Mouse (Mus musculus) MEL (cell line): ENCODE measurements around the gene Gm14409. TPM values are rescaled to one million over a fixed set of nuclear protein-coding genes. Genes with fewer than 3 reads are reported as not detected.
"Not testable (repeated sequence)": the region's sequence is repeated elsewhere in the genome, so short reads cannot be mapped to it uniquely, and the experiment has no call there.

Experiments used
- DNase-seq: peaks from one replicate; pipeline ENCODE4 v3.0.0; 2011; ENCODE audit warnings: low read depth, low spot score
- H3K27ac ChIP-seq: 2 replicates; pipeline ENCODE4 v1.5.1; 2012; ENCODE audit warnings: low read depth, mild to moderate bottlenecking, control low read depth, low read length, moderate library complexity; ENCODE audit not compliant: control insufficient read depth
- H3K27me3 ChIP-seq, 2 experiments: fragments of 150-350 bp in 1 of 2; sonication (generic) in 1 of 2; 2 replicates each; pipeline ENCODE4 v1.6.1; 2012; ENCODE audit warnings: low read length in 2 of 2, mild to moderate bottlenecking in 2 of 2, improper control_type of control experiment in 1 of 2, moderate library complexity in 1 of 2; ENCODE audit not compliant: insufficient read depth in 2 of 2, control insufficient read depth in 1 of 2
- H3K36me3 ChIP-seq, 2 experiments: 2 replicates each; pipeline ENCODE4 v1.6.1; 2012 to 2014; ENCODE audit warnings: low read length in 2 of 2, improper control_type of control experiment in 1 of 2, inconsistent platforms in 1 of 2, mild to moderate bottlenecking in 1 of 2; ENCODE audit not compliant: insufficient read depth in 2 of 2, control insufficient read depth in 1 of 2
- H3K4me1 ChIP-seq, 2 experiments: fragments of 150-350 bp in 1 of 2; sonication (generic) in 1 of 2; 2 replicates each; pipeline ENCODE4 v1.6.1; 2012; ENCODE audit warnings: low read length in 2 of 2, improper control_type of control experiment in 1 of 2, mild to moderate bottlenecking in 1 of 2; ENCODE audit not compliant: insufficient read depth in 2 of 2, control insufficient read depth in 1 of 2
- H3K4me3 ChIP-seq, 2 experiments: fragments of 150-350 bp in 1 of 2; sonication (generic) in 1 of 2; 2 replicates each; pipeline ENCODE4 v1.5.1; 2012; ENCODE audit warnings: low read depth in 2 of 2, low read length in 2 of 2, mild to moderate bottlenecking in 2 of 2, moderate library complexity in 2 of 2, control low read depth in 1 of 2, improper control_type of control experiment in 1 of 2; ENCODE audit not compliant: control insufficient read depth in 1 of 2, insufficient read depth in 1 of 2
- H3K79me2 ChIP-seq: 2 replicates; pipeline ENCODE4 v1.6.1; 2012; ENCODE audit warnings: mild to moderate bottlenecking, low read length, moderate library complexity; ENCODE audit not compliant: control insufficient read depth, poor library complexity, insufficient read depth
- H3K9ac ChIP-seq: 2 replicates; pipeline ENCODE4 v1.6.1; 2012; ENCODE audit warnings: low read depth, mild to moderate bottlenecking, control low read depth, low read length, moderate library complexity; ENCODE audit not compliant: control insufficient read depth, poor library complexity, severe bottlenecking
- H3K9me3 ChIP-seq: fragments of 150-350 bp; sonication (generic); replicated peaks from 2 replicates; pipeline ENCODE4 v1.6.1; 2012; ENCODE audit warnings: mild to moderate bottlenecking, low read length, improper control_type of control experiment, moderate library complexity; ENCODE audit not compliant: insufficient read depth
- CTCF ChIP-seq, 3 experiments: IDR thresholded peaks in 2 of 3; conservative IDR thresholded peaks in 1 of 3; 2 replicates each; pipeline ENCODE4 v1.5.1; 2011 to 2012; ENCODE audit warnings: low read length in 3 of 3, low read depth in 2 of 3, mild to moderate bottlenecking in 2 of 3, improper control_type of control experiment in 1 of 3, inconsistent platforms in 1 of 3, mixed read lengths in 1 of 3, moderate library complexity in 1 of 3; ENCODE audit not compliant: control insufficient read depth in 1 of 3, insufficient read depth in 1 of 3, poor library complexity in 1 of 3, severe bottlenecking in 1 of 3
- RAD21 ChIP-seq: IDR thresholded peaks from 2 replicates; pipeline ENCODE4 v1.6.1; 2011; ENCODE audit warnings: mild to moderate bottlenecking, low read depth, low read length, improper control_type of control experiment
- SMC3 ChIP-seq: IDR thresholded peaks from 2 replicates; pipeline ENCODE4 v1.6.1; 2011; ENCODE audit warnings: low read depth, low read length, improper control_type of control experiment
- polyA plus RNA-seq, 2 experiments: library from polyadenylated mRNA; stranded (reverse) in 1 of 2; unstranded in 1 of 2; fragments of >175 nt in 1 of 2; fragments of >200 nt in 1 of 2; gene quantifications; 2 replicates each; pipeline versions ENCODE4 v1.2.1 to v1.2.4; 2012; ENCODE audit warnings: low replicate concordance in 2 of 2, low read depth in 1 of 2; ENCODE audit not compliant: insufficient read length in 2 of 2, insufficient read depth in 1 of 2, missing spikeins in 1 of 2
- total RNA-seq: library from RNA; depleted of rRNA; stranded (reverse); fragments of 300-350 nt; gene quantifications from 2 replicates; pipeline ENCODE4 v1.2.3, GENCODE M21; 2012; rRNA removed

Gm14409 gene
- total RNA-seq, result 6.2 and 7.2 TPM in 2 replicates
- 100 to 1,000 TPM in 1 of 2 experiments, 1 to 10 TPM in 1; 1.5 to 829 TPM for polyA plus RNA-seq

- not testable (repeated sequence) for H3K9ac ChIP-seq, H3K79me2 ChIP-seq, H3K9me3 ChIP-seq, H3K27ac ChIP-seq, H3K36me3 ChIP-seq, H3K27me3 ChIP-seq, H3K4me3 ChIP-seq, H3K4me1 ChIP-seq, DNase-seq
These were observed at the start of gene Gm14409 for GRCm38 (mm10) chr2:177266936-177267335. TSS of gene Gm14409 (minus strand) at chr2:177267036.

- H3K4me1 ChIP-seq, H3K9me3 ChIP-seq, H3K27me3 ChIP-seq, H3K27ac ChIP-seq, H3K79me2 ChIP-seq, DNase-seq, H3K9ac ChIP-seq, H3K36me3 ChIP-seq, H3K4me3 ChIP-seq: not testable (repeated sequence)
These were observed 42.8 kb upstream of the Gm14409 start for GRCm38 (mm10) chr2:177309627-177310026.

GRCm38 (mm10) chr2:177304980-177305379 lies 38.1 kb upstream of the Gm14409 start:
- not testable (repeated sequence) for H3K27ac ChIP-seq, H3K4me1 ChIP-seq, H3K79me2 ChIP-seq, DNase-seq, H3K36me3 ChIP-seq, H3K4me3 ChIP-seq, H3K27me3 ChIP-seq, H3K9ac ChIP-seq, H3K9me3 ChIP-seq

GRCm38 (mm10) chr2:177283701-177284100 lies 16.9 kb upstream of the Gm14409 start:
- not testable (repeated sequence) for H3K27me3 ChIP-seq, H3K9me3 ChIP-seq, H3K9ac ChIP-seq, H3K79me2 ChIP-seq, H3K4me1 ChIP-seq, DNase-seq, H3K36me3 ChIP-seq, H3K4me3 ChIP-seq, H3K27ac ChIP-seq
- peak; percentile 6 for TF ChIP-seq RAD21
- TF ChIP-seq SMC3, result peak; percentile 22
- TF ChIP-seq CTCF (IDR thresholded peaks at IDR 0.05 in 2 of 3, conservative IDR thresholded peaks at IDR 0.05 in 1 of 3; ENCODE audit: control insufficient read depth in 1 of 3, insufficient read depth in 1 of 3, low read depth in 2 of 3, low read length in 3 of 3, poor library complexity in 1 of 3, severe bottlenecking in 1 of 3), result peak in 1 of 3 experiments; percentile 11; a peak in 1 of 6 replicates

GRCm38 (mm10) chr2:177277754-177278153 lies 10.9 kb upstream of the Gm14409 start:
- not testable (repeated sequence) for H3K9me3 ChIP-seq, H3K36me3 ChIP-seq, H3K27ac ChIP-seq, H3K27me3 ChIP-seq, H3K4me1 ChIP-seq, H3K4me3 ChIP-seq, H3K9ac ChIP-seq, H3K79me2 ChIP-seq
- DNase-seq, result peak; percentile 82
